Mouse (Mus musculus) adrenal gland, postnatal 10 days (tissue): ENCODE measurements around the gene Snrpe. TPM values are rescaled to one million over a fixed set of nuclear protein-coding genes. Genes with fewer than 3 reads are reported as not detected.

Experiments
- total RNA-seq, 2 experiments: library from RNA; stranded (reverse); gene quantifications; 2 replicates each; pipeline ENCODE4 v1.2.3; 2021

The Snrpe gene
- total RNA-seq, 2 experiments from 2014 or later: 125 to 135 TPM

Other genes with a start within 250 kb of the Snrpe start
- 10 to 100 TPM; 10.2 to 24.1 TPM for gene Etnk2, start 246.7 kb downstream of the Snrpe start, total RNA-seq
- 10 to 100 TPM; 18.5 to 23.2 TPM for gene Sox13, start 185.9 kb downstream of the Snrpe start, total RNA-seq
- gene Zbed6, start 50.6 kb upstream of the Snrpe start, total RNA-seq: 10 to 100 TPM in 1 of 2 experiments, 1 to 10 TPM in 1; 8.4 to 13.0 TPM
- gene Gm38394, start 51.0 kb upstream of the Snrpe start, total RNA-seq: 10 to 100 TPM; 31.6 to 39.5 TPM
- gene Lax1, start 79.8 kb upstream of the Snrpe start, total RNA-seq: 1 to 10 TPM; 1.7 to 2.0 TPM
- 10 to 100 TPM; 33.3 to 40.3 TPM for gene Atp2b4, start 190.8 kb upstream of the Snrpe start, total RNA-seq